Mouse (Mus musculus): ENCODE measurements around the gene Cdip1.
"Not testable (repeated sequence)": the region's sequence is repeated elsewhere in the genome, so short reads cannot be mapped to it uniquely, and the experiment has no call there.

Cdip1 gene

GRCm38 (mm10) chr16:4773289-4773970, 16.7 kb downstream of the Cdip1 start:
- no peak for DNase-seq (ENCODE audit: low read depth in 2 of 2, low spot score in 2 of 2)

DNA sequence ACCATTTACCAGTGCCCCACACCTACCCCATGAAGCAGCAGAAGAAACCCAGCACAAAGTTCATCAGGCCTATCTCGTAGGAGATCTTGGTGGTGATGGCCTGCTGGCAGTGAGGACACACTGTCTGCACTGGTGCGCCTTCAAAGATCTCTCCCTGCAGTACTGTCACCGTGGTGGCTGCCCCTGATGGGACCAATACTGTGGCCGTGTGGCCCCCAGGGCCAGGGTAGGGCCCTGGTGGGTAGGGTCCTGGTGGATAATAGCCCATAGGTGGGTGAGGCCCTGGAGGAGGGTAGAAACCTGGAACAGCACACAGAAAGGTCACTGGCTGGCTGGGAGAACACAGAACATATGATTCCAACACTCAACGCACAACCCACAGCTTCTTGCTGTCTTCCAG, 21.4 kb downstream of the Cdip1 start:
- DNase-seq (ENCODE audit: low read depth in 2 of 2, low spot score in 2 of 2), result no peak

DNA sequence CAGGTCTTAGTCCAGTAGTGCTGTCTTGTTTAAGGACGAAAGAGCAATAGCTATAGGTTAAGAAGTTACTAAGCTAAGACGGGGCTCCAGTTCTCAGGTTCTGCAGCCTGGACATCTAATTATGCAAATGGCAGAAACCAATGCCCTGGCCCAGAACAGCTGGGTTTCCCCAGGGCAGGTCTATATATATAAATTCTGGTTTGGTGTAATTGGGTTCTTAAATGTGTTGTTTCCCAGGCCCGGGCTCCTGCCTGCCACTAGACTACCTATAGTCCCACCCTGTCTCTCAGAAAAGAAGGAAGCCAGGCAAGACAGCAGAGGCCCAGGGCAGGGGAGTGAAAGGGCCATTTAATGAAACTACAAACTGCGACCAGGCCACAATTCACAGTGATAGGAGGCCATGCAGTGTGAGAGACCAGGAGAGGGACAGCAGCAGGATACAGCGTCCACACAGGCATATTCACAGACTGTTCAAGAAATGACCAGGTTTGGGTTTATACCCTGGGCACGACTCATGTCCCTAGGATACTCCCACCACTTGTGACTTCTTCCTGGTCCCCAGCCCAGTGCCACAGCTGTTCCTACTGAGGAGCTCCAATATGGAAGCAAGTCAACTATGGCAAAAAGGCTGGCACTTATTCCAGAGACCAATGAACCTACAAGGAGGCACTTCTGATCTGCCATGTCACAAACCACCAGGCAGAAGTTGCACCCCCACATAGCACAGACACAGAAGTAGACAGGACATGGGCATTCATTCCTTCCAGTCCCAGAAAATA, 22.9 kb downstream of the Cdip1 start:
- no peak for DNase-seq (ENCODE audit: low read depth in 2 of 2, low spot score in 2 of 2)

- DNase-seq (ENCODE audit: low read depth in 2 of 2, low spot score in 2 of 2), result no peak
These were observed 24.2 kb downstream of the Cdip1 start for GRCm38 (mm10) chr16:4765852-4766251.

GRCm38 (mm10) chr16:4763276-4763675, 26.8 kb downstream of the Cdip1 start:
- DNase-seq (ENCODE audit: low read depth in 2 of 2, low spot score in 2 of 2), result peak; percentile 8 to 27

DNA sequence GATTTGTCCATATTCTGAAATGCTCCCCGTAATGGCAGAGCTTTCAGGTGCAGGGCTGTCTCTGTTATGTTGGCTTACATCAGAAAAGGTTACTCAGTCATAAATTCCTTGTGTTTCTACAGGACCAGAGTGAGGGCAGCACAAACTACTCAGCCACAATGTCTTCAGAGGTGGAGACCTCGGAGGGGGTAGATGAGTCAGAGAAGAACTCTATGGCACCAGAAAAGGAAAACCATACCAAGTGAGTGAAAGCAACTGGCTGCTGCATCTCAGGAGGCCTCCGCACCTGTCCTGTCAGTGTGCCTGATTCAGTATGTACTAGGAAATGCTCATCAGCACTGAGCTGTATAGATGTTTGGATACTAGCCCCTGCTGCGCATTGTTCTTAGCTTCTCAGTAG, 27.7 kb downstream of the Cdip1 start:
- DNase-seq (ENCODE audit: low read depth in 2 of 2, low spot score in 2 of 2), result no peak

DNA sequence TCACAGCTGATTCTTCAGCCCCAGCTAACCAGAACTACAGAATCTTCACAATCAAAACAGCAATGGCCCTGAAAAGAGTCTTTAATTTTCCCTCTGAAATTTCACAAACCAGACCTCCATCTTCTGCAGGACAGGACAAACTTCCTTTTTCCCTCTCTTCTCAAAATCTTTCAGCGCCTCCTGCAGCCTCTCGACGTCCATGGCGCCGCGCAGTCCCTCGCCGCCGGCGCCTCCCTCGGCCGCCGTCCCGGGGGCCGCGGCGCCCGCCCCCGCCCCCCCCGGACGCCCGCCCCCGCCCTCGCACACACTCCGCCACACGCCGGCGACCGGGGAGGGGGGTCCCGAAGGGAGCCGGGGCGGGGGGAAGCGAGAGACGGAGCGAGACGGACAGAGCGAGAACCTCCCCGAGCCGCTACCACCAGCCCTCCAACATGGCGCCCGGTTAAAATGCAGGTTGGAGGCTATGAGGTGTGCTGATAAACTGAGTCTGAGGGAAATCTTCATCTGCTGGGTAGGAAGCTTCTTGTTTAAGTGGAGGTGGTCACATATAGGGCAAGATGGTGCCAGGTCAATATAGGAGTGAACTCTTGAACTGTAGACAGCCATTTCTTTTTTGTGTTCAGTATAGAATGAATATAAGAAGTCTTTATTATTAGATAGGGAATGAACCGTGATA, 33.3 kb downstream of the Cdip1 start:
- DNase-seq (ENCODE audit: low read depth in 2 of 2, low spot score in 2 of 2), result not testable (repeated sequence)

GRCm38 (mm10) chr16:4754045-4754444, 36.0 kb downstream of the Cdip1 start:
- DNase-seq (ENCODE audit: low read depth in 2 of 2, low spot score in 2 of 2), result no peak

DNA sequence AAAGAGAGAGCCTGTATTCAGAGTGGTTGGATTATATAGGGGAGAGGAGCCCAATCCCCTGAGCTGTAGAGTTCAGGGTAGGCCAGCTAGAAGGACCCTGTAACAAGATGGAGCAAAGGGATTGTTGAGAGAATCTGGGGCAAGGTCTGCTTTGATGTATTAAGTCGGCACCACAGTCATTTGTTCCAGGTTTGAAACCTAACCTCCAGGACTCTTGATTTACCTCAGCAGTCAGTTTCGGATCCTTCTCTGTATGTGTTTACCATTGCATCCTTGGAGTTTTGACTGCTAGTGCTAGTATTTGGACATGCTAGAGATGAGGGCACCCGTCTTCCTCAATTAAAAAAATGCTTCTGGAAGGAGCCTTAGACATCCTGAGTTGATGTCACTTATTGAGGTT, 37.9 kb downstream of the Cdip1 start:
- DNase-seq (ENCODE audit: low read depth in 2 of 2, low spot score in 2 of 2), result no peak

DNA sequence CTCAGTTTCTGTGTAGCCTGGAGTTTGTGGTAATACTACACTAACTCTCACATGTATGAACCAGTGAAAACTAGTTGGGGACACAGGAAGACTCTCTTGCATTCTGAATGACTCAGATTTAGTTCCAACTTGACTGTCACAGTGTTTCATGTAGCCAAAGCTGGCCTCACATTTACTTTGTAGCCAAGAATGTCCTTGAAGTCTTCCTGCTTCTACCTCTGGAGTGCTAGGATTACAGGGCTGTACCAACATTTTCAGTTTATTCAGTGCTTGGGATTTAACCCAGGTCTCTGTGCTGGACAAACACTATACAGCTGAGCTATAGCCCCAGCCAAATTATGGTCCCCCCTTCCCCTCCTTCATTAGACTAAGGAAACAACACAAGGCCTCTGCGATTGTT, 47.9 kb downstream of the Cdip1 start:
- no peak for DNase-seq (ENCODE audit: low read depth in 2 of 2, low spot score in 2 of 2)

DNA sequence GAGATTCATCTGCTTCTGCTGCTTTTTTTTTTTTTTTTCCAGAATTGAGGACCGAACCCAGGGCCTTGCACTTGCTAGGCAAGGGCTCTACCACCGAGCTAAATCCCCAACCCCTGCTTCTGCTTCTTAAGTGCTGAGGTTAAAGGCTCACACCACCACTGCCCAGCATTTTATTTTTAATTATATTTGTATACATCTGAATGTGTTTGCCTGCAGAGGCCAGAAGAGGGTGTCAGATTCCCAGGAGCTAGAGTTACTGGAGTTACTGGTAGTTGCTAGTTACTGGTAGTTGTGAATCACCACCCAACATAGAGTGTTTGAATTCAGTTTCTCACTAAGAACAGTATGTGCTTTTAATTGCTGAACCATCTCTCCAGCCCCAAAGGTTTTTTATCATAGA, 50.1 kb downstream of the Cdip1 start:
- DNase-seq (ENCODE audit: low read depth in 2 of 2, low spot score in 2 of 2), result no peak

DNA sequence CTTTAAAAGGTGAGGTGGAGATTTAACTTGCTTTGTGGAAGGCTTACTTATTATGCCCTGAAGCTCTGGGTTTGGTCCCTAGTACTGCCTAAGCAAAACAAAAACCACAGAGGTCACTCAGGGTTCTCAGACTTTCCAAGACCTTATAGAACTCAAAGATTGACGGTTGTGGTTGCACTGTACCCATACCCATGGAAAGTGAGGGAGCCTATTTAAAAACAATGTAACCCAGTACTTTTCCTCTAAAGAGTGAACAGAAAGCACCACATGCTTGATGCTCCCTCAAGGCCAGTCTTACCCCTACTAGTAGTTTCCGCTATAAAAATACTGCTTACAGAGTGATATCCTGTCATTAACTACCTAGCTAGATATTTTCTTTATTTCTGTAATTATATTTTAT, 53.8 kb downstream of the Cdip1 start:
- no peak for DNase-seq (ENCODE audit: low read depth in 2 of 2, low spot score in 2 of 2)

DNA sequence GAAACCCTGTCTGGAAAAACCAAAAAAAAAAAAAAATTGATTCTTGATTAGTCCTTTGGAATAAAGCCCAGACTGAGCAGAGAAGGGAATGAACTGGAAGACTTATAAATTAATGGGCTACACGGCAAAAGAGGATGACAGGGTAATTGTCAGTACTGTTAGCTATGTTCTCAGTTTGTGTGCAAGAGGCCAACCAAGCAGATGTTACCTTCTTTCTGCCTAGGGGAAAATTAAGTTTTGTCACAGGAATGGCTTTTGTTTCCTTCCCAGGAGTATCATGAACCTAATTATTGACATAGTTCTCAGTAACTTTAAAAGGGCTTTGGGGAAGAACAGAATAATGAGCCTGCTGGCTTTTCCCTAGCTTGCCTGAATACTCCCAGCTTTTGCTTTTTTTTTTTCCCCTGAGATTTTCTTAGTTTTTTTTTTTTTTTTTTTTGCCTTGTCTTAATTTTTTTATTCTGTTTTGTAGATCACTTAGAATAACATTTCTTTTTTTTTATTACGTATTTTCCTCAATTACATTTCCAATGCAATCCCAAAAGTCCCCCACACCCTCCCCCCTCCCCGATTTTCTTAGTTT, 59.2 kb downstream of the Cdip1 start:
- no peak for DNase-seq (ENCODE audit: low read depth in 2 of 2, low spot score in 2 of 2)

GRCm38 (mm10) chr16:4727963-4728362, 62.1 kb downstream of the Cdip1 start:
- DNase-seq (ENCODE audit: low read depth in 2 of 2, low spot score in 2 of 2), result no peak

DNA sequence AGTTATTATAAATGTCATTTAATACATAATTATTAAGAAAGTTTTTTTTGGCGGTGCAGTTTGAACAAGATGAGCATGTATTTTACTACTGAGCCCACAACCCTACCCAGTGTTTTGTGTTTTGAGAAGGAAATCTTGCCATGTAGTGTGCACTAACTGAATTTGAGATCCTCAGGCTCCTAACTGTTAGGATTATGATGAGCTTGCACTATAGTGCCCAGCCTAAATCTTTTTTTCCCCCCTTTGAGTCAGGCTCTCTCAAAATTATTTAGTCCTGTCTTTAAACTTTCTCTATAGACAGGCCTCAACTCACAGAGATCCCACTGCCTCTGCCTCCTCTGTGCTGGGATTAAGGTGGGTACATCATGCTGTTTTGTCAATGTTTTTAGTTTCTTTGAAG, 62.6 kb downstream of the Cdip1 start:
- no peak for DNase-seq (ENCODE audit: low read depth in 2 of 2, low spot score in 2 of 2)

GRCm38 (mm10) chr16:4726528-4727128, 63.5 kb downstream of the Cdip1 start:
- DNase-seq (ENCODE audit: low read depth in 2 of 2, low spot score in 2 of 2), result no peak

- DNase-seq (ENCODE audit: low read depth in 2 of 2, low spot score in 2 of 2), result peak; percentile 92 to 95
These were observed 64.1 kb downstream of the Cdip1 start, which contains the start of gene Hmox2 for GRCm38 (mm10) chr16:4725780-4726527. TSS of gene Hmox2 (plus strand) at chr16:4726361.

DNA sequence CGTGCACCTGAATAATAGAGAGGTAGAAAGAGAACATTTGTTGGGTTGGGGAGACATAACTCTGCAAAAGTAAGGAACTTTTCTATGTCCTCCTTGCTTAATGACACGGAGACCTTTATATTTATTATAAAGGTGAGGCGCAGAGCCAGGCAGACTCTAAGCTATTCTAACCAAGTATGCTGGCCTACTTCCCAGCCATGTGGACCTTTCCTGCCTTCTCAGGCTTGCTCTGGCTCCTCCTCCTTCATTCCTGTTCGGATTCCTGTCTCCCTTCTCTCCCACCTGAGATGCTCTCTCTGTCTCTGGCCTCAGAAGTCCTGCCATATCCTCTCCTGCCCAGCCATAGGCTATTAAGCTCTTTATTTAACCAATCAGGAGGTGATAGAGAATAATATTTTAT, 64.8 kb downstream of the Cdip1 start:
- no peak for DNase-seq (ENCODE audit: low read depth in 2 of 2, low spot score in 2 of 2)

GRCm38 (mm10) chr16:4722915-4723209, 67.2 kb downstream of the Cdip1 start:
- no peak for DNase-seq (ENCODE audit: low read depth in 2 of 2, low spot score in 2 of 2)

- DNase-seq (ENCODE audit: low read depth in 2 of 2, low spot score in 2 of 2), result no peak
These were observed 67.8 kb downstream of the Cdip1 start for GRCm38 (mm10) chr16:4722128-4722914.

All from CD8-positive naive resting alpha-beta T cell, adult 2 months (primary cell).